Mouse (Mus musculus): ENCODE measurements at regions not wholly inside any gene's neighbourhood (a gene's known extent, or its start where the extent isn't known, plus 50 kb on each side); places are given as distances from the start of the nearest gene placed in this dataset.

DNA sequence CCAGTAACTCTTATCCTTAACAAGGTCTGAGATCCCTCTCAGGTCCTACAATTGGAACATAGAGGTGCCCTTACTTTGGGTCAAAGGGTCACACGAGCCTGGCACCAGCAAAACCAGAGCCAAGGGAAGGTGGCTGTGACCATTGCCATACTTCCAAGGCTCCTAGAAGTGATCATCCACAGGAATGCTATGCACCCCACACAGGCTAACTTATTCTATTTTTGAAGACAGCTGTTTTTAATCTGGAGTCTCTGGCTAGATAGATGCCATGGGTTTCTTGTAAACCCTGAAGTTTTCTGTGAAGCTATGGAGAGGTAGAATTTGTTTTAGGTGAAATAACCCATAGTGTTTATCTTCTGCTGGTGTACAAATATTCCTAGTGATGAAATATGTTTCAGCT lies 172.5 kb upstream of the Mctp2 start:
- no peaks in the 10 kb centered on the region for H3K79me2 ChIP-seq (ENCODE audit: control insufficient read depth, insufficient read depth)
- no peaks in the 10 kb centered on the region for H3K27me3 ChIP-seq (ENCODE audit: control insufficient read depth, insufficient read depth, insufficient read length)
- H3ac ChIP-seq (ENCODE audit: control insufficient read depth, insufficient read length) = no peak overlapping the region
- H3K36me3 ChIP-seq (ENCODE audit: control insufficient read depth, insufficient read depth) = no peaks in the 10 kb centered on the region
- no peak for TF ChIP-seq SRF (IDR thresholded peaks at IDR 0.05; ENCODE audit: control insufficient read depth, insufficient read length, low read depth)
- TF ChIP-seq USF1 (IDR thresholded peaks at IDR 0.05; ENCODE audit: low read depth) = no peak
- no peak for TF ChIP-seq POLR2A (IDR thresholded peaks at IDR 0.05; ENCODE audit: insufficient read length, low read depth)
- no peak for TF ChIP-seq TCF3 (IDR thresholded peaks at IDR 0.05; ENCODE audit: insufficient read length, low read depth)
- H3K4me3 ChIP-seq = no peak overlapping the region
- no peak overlapping the region for H3K4me2 ChIP-seq (ENCODE audit: low read depth)

DNA sequence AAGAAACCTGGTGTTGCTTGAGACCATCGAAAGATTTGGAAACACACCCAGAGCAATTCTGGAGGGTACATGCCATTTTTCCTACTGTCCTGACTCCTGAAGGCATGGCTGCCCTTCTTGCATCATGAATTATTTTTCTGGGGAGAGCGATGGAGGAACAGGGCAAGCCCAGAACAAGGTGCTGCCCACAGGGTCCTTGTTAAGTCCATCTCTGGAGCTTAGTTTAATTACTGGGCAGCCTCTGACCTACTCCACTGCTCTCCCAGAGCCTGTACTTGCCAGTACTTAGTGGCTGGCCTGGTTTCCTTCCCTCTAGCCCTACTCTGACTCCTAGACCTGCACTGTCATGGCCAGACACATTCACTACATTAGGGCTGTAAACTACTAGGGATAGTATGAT lies 174.9 kb upstream of the Mctp2 start:
- H3K79me2 ChIP-seq (ENCODE audit: control insufficient read depth, insufficient read depth) = no peaks in the 10 kb centered on the region
- H3K4me3 ChIP-seq = no peak overlapping the region
- H3K4me2 ChIP-seq (ENCODE audit: low read depth) = no peak overlapping the region
- no peaks in the 10 kb centered on the region for H3K27me3 ChIP-seq (ENCODE audit: control insufficient read depth, insufficient read depth, insufficient read length)
- no peak overlapping the region for H3ac ChIP-seq (ENCODE audit: control insufficient read depth, insufficient read length)
- TF ChIP-seq MAX (IDR thresholded peaks at IDR 0.05; ENCODE audit: low read depth) = no peak
- TF ChIP-seq TCF3 (IDR thresholded peaks at IDR 0.05; ENCODE audit: insufficient read length, low read depth) = no peak
- TF ChIP-seq POLR2AphosphoS2 (IDR thresholded peaks at IDR 0.05; ENCODE audit: insufficient read length, low read depth) = no peak
- no peak for TF ChIP-seq TCF12 (IDR thresholded peaks at IDR 0.05; ENCODE audit: insufficient read depth, poor library complexity, severe bottlenecking)
- no peak for TF ChIP-seq MYOG (IDR thresholded peaks at IDR 0.05; ENCODE audit: control insufficient read depth in 1 of 3, insufficient read depth in 1 of 3, insufficient read length in 2 of 3, low read depth in 2 of 3)
- no peak for TF ChIP-seq E2F4 (IDR thresholded peaks at IDR 0.05; ENCODE audit: insufficient read depth)
- no peak for TF ChIP-seq SRF (IDR thresholded peaks at IDR 0.05; ENCODE audit: control insufficient read depth, insufficient read length, low read depth)
- TF ChIP-seq CEBPB (IDR thresholded peaks at IDR 0.05; ENCODE audit: insufficient read depth, poor library complexity, severe bottlenecking) = no peak
- H3K36me3 ChIP-seq (ENCODE audit: control insufficient read depth, insufficient read depth) = no peaks in the 10 kb centered on the region

DNA sequence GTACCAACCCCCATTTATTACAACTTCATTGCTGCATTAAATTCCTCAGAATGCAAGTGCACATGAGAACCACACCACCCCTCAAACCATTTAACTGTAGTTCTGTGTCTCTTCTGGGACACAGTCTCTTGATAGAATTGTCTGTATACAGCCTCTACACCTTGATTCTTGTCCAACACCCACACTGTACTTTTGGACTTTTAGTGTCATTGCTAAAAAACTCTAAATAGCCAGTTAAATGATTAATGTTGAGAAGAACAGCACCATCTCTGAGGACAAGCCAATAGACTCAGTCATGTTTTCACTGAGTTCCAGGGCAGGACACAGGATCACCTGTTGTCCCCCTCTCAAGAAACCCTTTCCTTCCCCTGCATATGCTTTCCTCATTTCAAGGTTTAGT lies 183.8 kb upstream of the Mctp2 start:
- H3K79me2 ChIP-seq (ENCODE audit: control insufficient read depth, insufficient read depth) = no peaks in the 10 kb centered on the region
- no peaks in the 10 kb centered on the region for H3K36me3 ChIP-seq (ENCODE audit: control insufficient read depth, insufficient read depth)
- H3ac ChIP-seq (ENCODE audit: control insufficient read depth, insufficient read length) = no peak overlapping the region
- H3K4me2 ChIP-seq (ENCODE audit: low read depth) = no peak overlapping the region
- H3K27me3 ChIP-seq (ENCODE audit: control insufficient read depth, insufficient read depth, insufficient read length) = no peaks in the 10 kb centered on the region
- no peak overlapping the region for H3K4me3 ChIP-seq
- no peak for TF ChIP-seq MYOD1 (IDR thresholded peaks at IDR 0.05; ENCODE audit: control insufficient read depth in 1 of 3, insufficient read length in 2 of 3, low read depth in 2 of 3)
- no peak for TF ChIP-seq SRF (IDR thresholded peaks at IDR 0.05; ENCODE audit: control insufficient read depth, insufficient read length, low read depth)

- Histone ChIP-seq H3K4me3 (no peak overlapping the region), H3K79me2 (ENCODE audit: control insufficient read depth, insufficient read depth) (no peaks in the 10 kb centered on the region), H3K27me3 (ENCODE audit: control insufficient read depth, insufficient read depth, insufficient read length) (no peaks in the 10 kb centered on the region), H3ac (ENCODE audit: control insufficient read depth, insufficient read length) (no peak overlapping the region), H3K36me3 (ENCODE audit: control insufficient read depth, insufficient read depth) (no peaks in the 10 kb centered on the region), H3K4me2 (ENCODE audit: low read depth) (no peak overlapping the region)
- TF ChIP-seq MYOG (IDR thresholded peaks at IDR 0.05; ENCODE audit: control insufficient read depth in 1 of 3, insufficient read depth in 1 of 3, insufficient read length in 2 of 3, low read depth in 2 of 3) = no peak
These were observed 186.9 kb upstream of the Mctp2 start for GRCm38 (mm10) chr7:72493292-72493691.

DNA sequence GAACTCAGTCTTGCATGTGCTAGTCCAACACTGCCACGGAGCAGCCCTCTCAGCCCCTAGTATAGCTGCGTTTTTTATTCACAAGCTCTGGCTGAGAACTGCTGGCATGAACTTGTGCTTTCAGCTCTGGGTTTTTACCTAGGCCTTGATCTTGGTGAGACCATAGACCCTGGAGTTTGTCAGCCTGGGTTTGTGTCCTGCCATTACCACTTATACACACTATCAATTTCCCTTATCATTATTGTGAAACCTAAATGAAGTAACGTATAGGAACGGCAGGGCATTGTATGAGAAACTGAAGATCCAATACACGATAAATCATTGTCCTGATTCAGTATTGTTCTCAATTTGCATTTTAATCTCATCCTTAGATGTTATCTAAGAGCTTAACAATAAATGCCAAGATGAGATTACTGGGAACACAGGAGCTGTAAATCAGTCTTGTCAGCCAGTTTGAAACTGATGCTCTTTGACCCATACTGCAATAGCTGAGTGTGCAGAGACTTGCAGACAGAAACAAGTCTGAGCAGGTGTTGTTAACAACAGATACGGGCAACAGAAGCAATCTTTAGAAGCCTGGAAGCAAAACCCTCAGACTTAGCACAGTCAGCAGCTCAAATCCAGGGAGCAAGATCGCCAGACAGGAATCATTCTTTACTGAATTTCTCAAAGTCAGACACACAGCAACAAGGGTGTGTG lies 190.7 kb upstream of the Mctp2 start:
- Histone ChIP-seq H3K79me2 (ENCODE audit: control insufficient read depth, insufficient read depth) (no peaks in the 10 kb centered on the region), H3K27me3 (ENCODE audit: control insufficient read depth, insufficient read depth, insufficient read length) (no peaks in the 10 kb centered on the region), H3K4me3 (no peak overlapping the region), H3K4me2 (ENCODE audit: low read depth) (no peak overlapping the region), H3K36me3 (ENCODE audit: control insufficient read depth, insufficient read depth) (no peaks in the 10 kb centered on the region), H3ac (ENCODE audit: control insufficient read depth, insufficient read length) (no peak overlapping the region)
- TF ChIP-seq TCF12 (IDR thresholded peaks at IDR 0.05; ENCODE audit: insufficient read depth, poor library complexity, severe bottlenecking) (no peak), MYOD1 (IDR thresholded peaks at IDR 0.05; ENCODE audit: control insufficient read depth in 1 of 3, insufficient read length in 2 of 3, low read depth in 2 of 3) (peak in 2 of 3 experiments; percentile 19 to 38)

DNA sequence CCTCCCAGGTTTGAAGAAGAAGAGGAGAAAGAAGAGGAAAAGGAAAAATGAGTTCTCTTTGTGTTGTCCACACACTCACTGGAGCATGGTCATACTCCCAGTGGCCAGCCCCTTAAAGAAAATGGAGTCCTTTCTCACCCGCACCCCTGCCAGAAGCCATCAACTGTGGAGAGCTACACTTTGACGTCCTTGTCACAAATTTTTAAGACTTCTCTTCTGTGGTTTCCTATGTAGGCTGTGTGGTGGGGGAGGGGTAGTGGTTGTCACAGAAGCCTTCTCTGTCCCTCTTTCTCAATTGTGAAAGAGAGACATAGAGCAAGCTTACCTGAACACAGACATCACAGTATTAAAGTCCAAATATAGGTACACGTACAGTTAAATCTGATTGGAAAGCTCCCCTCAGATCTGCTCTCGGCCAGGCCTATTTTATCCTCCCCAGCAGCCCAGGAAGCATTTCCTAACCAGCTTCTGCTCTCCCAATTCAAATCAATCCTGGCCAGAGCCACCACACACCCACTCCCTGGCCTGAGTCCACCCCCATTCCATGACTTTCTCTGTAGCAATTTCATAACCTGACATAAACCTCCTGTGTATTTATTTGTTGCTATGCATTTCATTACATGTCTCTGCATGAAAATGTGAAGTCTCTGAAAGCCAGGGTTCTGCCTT lies 192.3 kb upstream of the Mctp2 start:
- TF ChIP-seq REST (IDR thresholded peaks at IDR 0.05; ENCODE audit: insufficient read depth, insufficient read length) = no peak
- no peak for TF ChIP-seq SRF (IDR thresholded peaks at IDR 0.05; ENCODE audit: control insufficient read depth, insufficient read length, low read depth)
- no peaks in the 10 kb centered on the region for H3K27me3 ChIP-seq (ENCODE audit: control insufficient read depth, insufficient read depth, insufficient read length)
- no peak overlapping the region for H3K4me2 ChIP-seq (ENCODE audit: low read depth)
- no peaks in the 10 kb centered on the region for H3K36me3 ChIP-seq (ENCODE audit: control insufficient read depth, insufficient read depth)
- H3K4me3 ChIP-seq = no peak overlapping the region
- H3ac ChIP-seq (ENCODE audit: control insufficient read depth, insufficient read length) = no peak overlapping the region
- H3K79me2 ChIP-seq (ENCODE audit: control insufficient read depth, insufficient read depth) = no peaks in the 10 kb centered on the region
